Mouse (Mus musculus) regulatory T cell (primary cell): ENCODE data around the gene Avp.

ENCODE experiments used
- in situ Hi-C: fragments of 300-600 bp; cut with MboI, MseI; formaldehyde crosslinking; loops from one replicate; pipeline ENCODE4 v1.15.1; 2025; ENCODE audit warnings: high pct_unique_total_duplicates

Avp gene

DNA sequence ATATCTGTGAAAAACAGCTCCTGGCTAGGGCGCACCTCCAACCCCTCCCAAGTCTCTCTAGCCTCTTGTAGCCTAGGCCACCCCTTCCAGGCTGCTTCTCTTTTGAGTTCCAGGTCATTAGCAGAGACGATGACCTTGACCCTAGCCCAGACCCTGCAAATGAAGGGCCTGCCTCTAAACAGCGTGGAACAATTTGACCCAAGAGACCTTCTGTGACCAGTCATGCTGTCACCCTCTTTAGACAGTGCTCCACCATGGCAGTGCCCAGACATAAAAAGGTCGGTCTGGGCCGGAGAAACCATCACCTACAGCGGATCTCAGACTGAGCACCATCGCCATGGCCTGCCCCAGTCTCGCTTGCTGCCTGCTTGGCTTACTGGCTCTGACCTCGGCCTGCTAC is 6.5 kb downstream of the Avp start, which contains the start of gene Oxt:
Oxt (plus strand) TSS at position 301 of the 400 bp plus-strand sequence.
- in situ Hi-C loops: loop anchor here (10.0 kb wide), 1 partner anchor 291 kb away; the partner anchor contains the start of gene Idh3b

DNA sequence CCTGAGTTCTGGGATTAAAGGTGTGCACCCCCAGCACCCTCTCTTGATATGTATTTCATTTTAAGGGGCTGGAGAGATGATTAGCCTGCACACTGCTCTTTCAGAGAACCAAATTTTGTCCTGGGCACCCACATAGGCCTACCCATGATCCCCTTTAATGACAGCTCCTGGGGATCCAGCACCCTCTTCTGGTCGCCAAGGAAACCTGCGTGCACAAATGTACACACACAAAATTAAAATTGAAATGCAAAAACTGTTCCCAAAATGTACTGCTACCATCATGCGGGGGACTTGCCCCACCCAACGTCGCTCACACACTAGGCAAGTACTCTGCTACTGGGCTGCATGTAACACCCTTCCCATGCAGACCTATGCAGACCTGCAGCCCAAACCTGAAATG is 7.4 kb downstream of the Avp start:
- in situ Hi-C loops: loop anchor here (10.0 kb wide), 1 partner anchor 290 kb away; the partner anchor contains the start of gene Idh3b

DNA sequence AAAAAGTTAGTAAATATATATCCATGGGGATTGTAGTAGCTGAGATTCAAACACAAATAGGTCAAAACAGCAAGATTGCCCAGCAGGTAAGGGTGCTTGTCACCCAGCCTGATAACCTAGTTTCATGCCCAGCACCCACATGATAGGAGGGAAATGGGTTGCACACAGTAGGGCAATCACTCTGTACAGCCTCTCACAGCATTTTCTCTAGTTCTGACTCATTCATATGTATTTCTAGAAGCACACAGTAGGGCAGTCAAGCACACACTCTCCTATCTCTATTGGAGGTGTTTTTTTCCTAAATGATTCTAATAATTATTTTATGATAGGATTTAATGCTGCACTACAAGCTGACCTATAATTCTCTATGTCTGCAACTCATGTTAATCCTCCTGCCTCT is 12.4 kb downstream of the Avp start:
- in situ Hi-C loops: loop anchor here (5.0 to 10.0 kb wide), 2 partner anchors 268 to 285 kb away; partner anchors contain the start of gene Idh3b

DNA sequence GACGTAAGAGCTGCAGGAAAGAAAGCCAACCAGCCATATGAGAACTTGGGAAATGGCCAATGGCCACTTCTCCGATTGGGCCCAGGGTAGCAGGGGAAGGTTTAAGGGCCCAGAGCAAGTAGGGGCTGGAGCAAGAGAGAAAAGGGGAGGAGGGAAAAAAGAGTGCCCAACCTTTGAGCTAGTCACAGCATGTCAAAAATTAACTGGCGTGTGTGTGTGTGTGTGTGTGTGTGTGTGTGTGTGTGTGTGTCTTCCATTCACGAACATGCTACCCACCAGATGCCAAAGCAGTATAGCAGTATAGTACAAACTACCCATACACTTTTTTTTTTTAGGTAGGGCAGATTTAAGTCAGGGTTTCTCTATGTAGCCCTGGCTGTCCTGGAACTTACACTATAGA is 13.4 kb downstream of the Avp start:
- in situ Hi-C loops: loop anchor here (5.0 kb wide), 1 partner anchor 267 kb away; no protein-coding TSS in a partner anchor

DNA sequence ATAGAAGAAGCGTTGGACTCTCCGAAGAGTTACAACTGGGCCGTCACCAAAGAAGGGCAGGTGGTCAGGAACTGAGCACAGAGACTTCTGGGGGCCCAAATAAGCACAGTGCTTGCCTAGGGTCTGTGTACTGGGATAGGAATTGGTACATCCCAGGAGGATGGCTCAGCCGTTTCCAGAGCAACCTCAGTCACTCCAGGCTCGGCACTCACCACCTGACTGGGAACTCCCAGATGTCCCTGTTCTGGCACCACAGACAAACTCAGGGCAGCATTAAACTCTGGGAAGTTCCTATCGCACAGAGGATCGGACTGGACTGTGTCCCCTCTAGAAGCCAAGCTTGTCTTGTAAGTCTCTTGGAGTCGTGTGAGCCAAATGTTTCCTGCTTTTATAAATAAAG is 17.4 kb downstream of the Avp start:
- in situ Hi-C loops: loop anchor here (5.0 kb wide), 2 partner anchors 118 to 263 kb away; no protein-coding TSS in a partner anchor

DNA sequence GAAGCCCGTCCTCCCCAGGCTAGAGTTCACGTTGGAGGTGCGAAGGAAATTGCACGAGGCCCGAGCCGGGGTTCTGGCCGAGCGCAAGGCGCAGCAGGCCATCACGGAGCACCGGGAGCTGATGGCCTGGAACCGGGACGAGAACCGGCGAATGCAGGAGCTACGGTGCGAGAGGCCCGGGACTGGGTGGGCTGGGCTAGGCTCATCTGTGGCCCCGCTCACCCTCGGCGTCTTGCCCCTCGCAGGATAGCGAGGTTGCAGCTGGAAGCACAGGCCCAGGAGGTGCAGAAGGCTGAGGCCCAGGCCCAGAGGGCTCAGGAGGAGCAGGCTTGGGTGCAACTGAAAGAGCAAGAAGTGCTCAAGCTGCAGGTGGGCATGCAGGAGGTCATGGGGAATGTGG is 18.3 kb downstream of the Avp start:
- in situ Hi-C loops: loop anchor here (5.0 kb wide), 1 partner anchor 117 kb away; no protein-coding TSS in a partner anchor

DNA sequence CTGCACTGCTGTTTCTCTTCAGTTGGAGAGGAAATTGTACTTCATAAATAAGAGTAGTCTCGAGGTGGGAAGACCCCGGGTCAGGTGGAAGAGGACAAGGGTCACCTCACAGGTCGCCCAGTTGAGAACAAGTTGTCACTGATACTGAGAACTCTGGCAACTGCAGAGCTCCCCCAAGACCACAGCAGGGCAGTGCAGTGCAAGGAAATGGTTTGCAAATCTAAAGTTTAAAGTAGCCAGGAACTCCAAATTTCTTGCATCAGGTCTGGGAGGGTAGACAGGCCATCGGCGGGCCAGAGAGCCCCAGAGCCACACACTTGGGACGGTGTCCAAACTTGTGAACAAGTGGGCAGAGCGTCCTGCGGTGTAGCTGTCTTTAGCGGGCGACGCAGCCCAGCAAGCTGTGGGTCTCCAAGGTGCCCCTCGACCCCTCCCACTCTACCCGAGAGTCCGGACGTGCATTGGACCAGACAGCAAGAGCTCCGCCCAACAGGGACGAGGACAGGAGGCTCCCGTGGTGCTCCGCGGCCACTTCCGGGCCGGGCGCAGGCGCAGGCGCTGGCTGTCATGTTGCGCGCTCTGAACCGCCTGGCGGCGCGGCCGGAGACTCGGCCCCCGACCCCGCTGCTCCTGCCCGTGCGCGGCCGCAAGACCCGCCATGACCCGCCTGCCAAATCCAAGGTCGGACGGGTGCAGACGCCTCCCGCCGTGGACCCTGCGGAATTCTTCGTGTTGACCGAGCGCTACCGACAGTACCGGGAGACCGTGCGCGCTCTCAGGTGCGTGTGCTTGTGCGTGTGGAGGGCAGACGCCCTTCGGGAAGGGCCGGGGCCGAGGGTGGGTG is 18.9 kb downstream of the Avp start, which contains the start of gene Mrps26:
Mrps26 (plus strand) TSS at position 531 of the 844 bp plus-strand sequence.
- in situ Hi-C loops: loop anchor here (5.0 kb wide), 1 partner anchor 116 kb away; no protein-coding TSS in a partner anchor

DNA sequence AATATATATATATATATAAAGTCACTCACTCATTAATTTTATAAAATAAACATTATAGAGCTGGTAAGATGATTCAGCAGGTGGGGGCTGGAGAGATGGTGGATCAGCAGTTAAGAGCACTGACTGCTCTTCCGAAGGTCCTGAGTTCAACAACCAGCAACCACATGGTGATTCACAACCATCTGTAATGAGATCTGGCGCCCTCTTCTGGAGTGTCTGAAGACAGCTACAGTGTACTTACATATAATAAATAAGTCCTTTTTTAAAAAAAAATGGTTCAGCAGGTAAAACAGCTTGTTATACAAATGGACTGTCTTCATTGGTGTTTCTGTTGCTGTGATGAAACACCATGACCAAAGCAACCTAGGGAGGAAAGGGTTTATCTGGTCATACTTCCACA is 24.3 kb downstream of the Avp start:
- in situ Hi-C loops: no loop called here

DNA sequence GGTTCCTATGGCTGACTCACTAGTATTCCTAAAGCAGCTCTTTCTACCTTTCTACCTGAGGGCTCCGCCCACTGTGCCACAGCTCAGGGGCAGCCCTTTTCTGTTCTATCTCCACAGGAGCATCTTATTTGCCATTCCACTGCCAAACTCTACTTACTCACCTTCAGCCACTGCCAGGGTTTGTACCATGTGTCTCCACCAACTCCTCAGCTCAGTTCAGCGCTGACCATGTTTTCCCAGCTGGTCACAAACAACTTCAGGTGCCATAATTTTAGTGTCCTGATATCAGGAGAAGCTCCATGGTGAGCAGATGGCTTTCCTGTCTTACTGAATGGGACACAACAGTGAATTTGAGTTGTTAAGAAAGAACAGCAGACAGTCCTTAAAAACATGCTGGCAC is 24.9 kb downstream of the Avp start:
- in situ Hi-C loops: no loop called here

DNA sequence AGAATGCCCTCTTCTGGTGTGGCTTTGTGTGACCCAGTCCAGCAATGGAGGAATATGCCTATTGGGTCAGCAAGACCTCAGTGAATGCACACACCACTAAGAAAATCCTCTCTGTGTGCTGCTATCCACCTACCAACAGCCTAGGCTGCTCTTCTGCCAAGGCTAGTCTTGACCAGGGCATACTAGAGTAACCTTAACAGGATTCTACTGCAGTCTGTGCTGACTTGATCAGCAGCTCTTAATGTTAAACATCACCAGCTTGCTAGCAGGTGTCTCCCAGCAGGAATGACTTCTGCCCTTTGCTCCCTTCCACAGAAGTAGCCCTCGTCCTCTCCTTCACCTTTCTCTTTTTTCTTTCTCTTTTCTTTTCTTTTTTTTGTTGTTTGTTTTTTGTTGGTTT is 26.1 kb downstream of the Avp start:
- in situ Hi-C loops: no loop called here

DNA sequence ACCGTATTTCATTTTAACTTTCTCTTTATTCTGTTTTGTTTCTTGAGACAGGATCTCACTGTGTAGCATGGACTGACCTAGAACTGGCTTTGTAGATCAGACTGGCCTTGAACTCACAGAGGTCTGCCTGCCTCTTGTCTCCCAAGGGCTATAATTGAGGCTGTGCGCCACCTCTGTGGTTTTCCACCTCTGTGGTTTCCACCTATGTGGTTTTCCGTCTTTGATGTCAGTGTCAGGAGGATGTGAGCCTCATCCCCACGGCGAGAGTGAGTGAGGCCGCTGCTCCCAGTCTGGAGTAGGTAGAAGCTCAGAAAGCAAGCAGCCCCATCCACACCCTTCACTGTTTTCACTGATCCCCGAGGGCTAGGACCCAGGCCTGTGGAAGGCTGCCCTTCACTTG is 27.5 kb downstream of the Avp start:
- in situ Hi-C loops: no loop called here

DNA sequence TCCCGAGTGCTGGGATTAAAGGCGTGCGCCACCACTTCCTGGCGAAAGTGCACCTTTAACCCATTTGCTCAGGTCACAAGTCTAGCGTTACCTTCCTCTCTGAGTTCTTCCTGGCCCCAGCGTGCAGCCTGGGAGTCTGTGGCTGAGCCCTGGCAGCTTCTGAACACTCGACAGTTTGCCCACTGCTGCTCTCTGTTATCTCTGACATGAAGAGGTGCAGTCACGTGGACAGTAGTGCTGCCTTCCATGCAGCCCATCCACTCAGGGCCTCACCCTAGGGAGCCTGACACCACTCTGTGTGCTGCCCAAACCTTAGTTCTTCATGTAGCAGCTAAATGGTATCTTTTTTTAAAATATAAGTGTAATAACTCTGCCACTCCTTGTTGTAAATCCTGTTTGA is 35.4 kb downstream of the Avp start:
- in situ Hi-C loops: no loop called here

DNA sequence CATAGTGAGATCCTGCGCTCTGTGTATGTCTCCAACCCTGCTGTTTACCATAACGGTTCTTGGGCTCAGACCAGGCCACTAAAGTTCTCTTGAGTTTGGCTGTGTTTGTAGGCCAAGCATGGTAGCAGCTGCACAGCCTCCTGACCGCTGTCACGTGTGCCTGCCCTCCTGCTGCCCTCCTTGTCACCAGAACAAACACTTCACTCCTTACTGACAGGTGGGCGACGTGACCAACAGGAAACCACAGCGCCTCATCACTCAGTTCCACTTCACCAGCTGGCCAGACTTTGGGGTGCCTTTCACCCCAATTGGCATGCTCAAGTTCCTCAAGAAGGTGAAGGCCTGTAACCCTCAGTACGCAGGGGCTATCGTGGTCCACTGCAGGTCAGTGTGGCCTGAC is 42.1 kb downstream of the Avp start:
- in situ Hi-C loops: no loop called here

DNA sequence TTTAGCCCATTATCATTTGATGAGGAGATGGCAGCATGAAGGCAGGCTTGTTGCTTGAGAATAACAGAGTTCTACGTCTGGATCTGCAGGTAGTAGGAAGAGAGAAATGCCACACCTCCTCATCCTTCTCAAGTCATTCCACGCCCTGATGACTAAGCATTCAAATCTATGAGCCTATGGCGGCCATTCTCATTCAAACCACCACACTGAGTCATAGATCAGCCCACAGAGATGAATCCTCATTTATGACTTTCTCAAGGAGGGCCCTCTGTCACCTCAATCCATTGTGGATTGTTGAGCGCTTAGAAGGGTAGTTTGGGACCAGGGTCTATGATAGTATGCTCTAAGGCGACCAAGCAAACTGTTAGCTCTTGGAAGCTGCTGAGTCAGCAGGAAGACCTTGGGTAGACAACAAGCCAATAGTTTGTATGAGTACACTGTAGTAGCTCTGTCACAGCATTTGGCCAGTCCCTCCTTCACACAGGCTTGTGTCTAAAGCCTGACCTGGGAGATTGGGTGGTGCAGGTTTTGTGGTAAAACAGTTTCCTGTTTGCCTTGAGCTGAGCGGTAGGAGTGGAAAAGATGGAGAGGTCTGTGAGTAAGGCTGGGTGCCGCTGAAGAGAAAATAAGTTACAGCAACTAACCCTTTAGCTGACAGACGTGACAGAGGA is 43.3 kb downstream of the Avp start:
- in situ Hi-C loops: no loop called here

DNA sequence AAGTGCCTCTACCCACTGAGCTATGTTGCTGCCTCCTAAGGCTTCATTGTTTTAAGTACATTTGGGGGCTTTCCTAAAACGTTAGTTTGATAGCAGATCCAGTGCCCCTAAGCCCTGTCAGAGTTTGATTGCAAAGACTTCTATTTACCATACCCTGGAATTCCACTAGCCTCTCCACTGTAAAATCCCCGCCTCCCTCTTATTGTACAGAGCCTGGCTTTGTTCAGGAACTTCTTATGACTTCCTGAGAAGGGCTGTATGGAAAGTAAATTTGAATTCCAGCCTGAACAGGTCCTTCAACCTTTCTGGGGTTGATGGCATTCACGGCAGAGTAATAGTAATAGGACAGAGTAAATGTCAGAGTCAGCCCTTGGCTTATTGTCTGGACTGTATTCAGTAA is 45.5 kb downstream of the Avp start:
- in situ Hi-C loops: no loop called here

DNA sequence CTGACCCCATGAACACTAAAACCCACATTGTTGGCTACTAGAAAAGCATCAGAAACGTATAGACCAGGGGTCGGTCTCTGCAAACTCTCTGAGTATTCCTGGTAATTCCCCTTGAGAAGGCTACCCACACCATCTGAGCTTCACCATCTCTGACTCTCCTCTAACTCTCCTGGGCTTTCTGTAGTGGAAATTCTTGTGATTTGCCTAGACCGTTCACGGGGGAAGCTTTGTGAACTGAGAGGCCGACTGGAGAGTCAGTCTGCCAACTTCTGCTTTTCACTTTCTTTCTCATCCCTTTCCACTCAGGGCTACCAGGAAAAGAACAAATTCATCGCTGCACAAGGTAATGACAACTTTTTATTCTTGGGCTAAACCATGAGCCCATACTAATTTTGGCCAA is 47.3 kb downstream of the Avp start:
- in situ Hi-C loops: no loop called here

DNA sequence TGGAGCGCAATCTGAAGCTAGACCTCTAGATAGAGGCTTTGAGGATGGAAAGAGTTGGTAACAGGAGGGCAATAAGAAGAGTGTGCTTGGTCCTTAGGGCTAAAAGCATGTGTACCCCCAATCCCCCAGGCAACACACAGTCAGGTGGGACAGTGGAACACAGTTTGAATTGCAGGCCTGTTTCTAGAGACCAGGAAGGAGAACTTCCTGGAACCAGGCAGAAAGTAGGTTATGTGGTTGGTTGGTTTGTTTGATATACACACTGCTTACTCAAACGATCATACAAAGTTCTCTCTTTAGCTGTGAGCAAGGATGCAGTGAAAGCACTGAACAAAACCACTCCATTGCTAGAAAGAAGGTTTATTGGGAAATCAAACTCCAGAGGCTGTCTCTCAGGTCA is 50.2 kb downstream of the Avp start:
- in situ Hi-C loops: no loop called here
